Mouse (Mus musculus): ENCODE results near the gene Tac4. TPM values are rescaled to one million over a fixed set of nuclear protein-coding genes. Genes with fewer than 3 reads are reported as not detected.

Gene Tac4
- polyA plus RNA-seq (2015; fragmentation: Illumina TruSeq; extraction: RNeasy Lipid Tissue Mini Kit (QIAGEN cat#74804); ENCODE audit: insufficient read depth, low replicate concordance), result 0.32 TPM

GRCm38 (mm10) chr11:95261178-95261751 lies at the start of gene Tac4:
Tac4 (plus strand) TSS chr11:95261529.

GRCm38 (mm10) chr11:95310007-95310647 lies 48.8 kb downstream of the Tac4 start, which contains the start of gene Kat7:
Kat7 (minus strand) TSS chr11:95310246.

Other genes starting within 250 kb of the Tac4 start
- 6.5 TPM for gene Pdk2, start 220.2 kb upstream of the Tac4 start, polyA plus RNA-seq (2015; fragmentation: Illumina TruSeq; extraction: RNeasy Lipid Tissue Mini Kit (QIAGEN cat#74804); ENCODE audit: insufficient read depth, low replicate concordance)
- 2.8 TPM for gene Itga3, start 184.7 kb upstream of the Tac4 start, polyA plus RNA-seq (2015; fragmentation: Illumina TruSeq; extraction: RNeasy Lipid Tissue Mini Kit (QIAGEN cat#74804); ENCODE audit: insufficient read depth, low replicate concordance)
- gene Dlx3, start 141.4 kb upstream of the Tac4 start, polyA plus RNA-seq (2015; fragmentation: Illumina TruSeq; extraction: RNeasy Lipid Tissue Mini Kit (QIAGEN cat#74804); ENCODE audit: insufficient read depth, low replicate concordance), result not detected
- not detected for gene Dlx4, start 115.3 kb upstream of the Tac4 start, polyA plus RNA-seq (2015; fragmentation: Illumina TruSeq; extraction: RNeasy Lipid Tissue Mini Kit (QIAGEN cat#74804); ENCODE audit: insufficient read depth, low replicate concordance)
- 75.9 TPM for gene Kat7, start 48.7 kb downstream of the Tac4 start, polyA plus RNA-seq (2015; fragmentation: Illumina TruSeq; extraction: RNeasy Lipid Tissue Mini Kit (QIAGEN cat#74804); ENCODE audit: insufficient read depth, low replicate concordance)
- 24.4 TPM for gene Fam117a, start 75.5 kb downstream of the Tac4 start, polyA plus RNA-seq (2015; fragmentation: Illumina TruSeq; extraction: RNeasy Lipid Tissue Mini Kit (QIAGEN cat#74804); ENCODE audit: insufficient read depth, low replicate concordance)
- 76.2 TPM for gene Slc35b1, start 123.2 kb downstream of the Tac4 start, polyA plus RNA-seq (2015; fragmentation: Illumina TruSeq; extraction: RNeasy Lipid Tissue Mini Kit (QIAGEN cat#74804); ENCODE audit: insufficient read depth, low replicate concordance)
- 127 TPM for gene Spop, start 152.6 kb downstream of the Tac4 start, polyA plus RNA-seq (2015; fragmentation: Illumina TruSeq; extraction: RNeasy Lipid Tissue Mini Kit (QIAGEN cat#74804); ENCODE audit: insufficient read depth, low replicate concordance)